Mouse (Mus musculus) stomach, embryonic 16.5 days (tissue): ENCODE data around the gene Pilrb2. TPM values are rescaled to one million over a fixed set of nuclear protein-coding genes. Genes with fewer than 3 reads are reported as not detected.
"Not testable (repeated sequence)": the region's sequence is repeated elsewhere in the genome, so short reads cannot be mapped to it uniquely, and the experiment has no call there.

Experiments used
- ATAC-seq: fragments of 200-750 bp; cut with Nextera tagmentation; 2 replicates; pipeline ENCODE4 v1.8.0; 2017; ENCODE audit warnings: moderate number of reproducible peaks, moderate TSS enrichment; ENCODE audit not compliant: insufficient read depth, low FRiP score
- H3K27ac ChIP-seq: fragments of 300-500 bp; sonication (generic); 2 replicates; pipeline ENCODE4 v1.5.1; 2014; ENCODE audit warnings: low read length
- H3K27me3 ChIP-seq: fragments of 300-500 bp; sonication (generic); 2 replicates; pipeline ENCODE4 v1.6.1; 2014; ENCODE audit warnings: low read length, control low read depth, mixed read lengths; ENCODE audit not compliant: control insufficient read depth, insufficient read depth
- H3K36me3 ChIP-seq: fragments of 300-500 bp; sonication (generic); 2 replicates; pipeline ENCODE4 v1.6.1; 2014; ENCODE audit warnings: low read length; ENCODE audit not compliant: control insufficient read depth, insufficient read depth
- H3K4me1 ChIP-seq: fragments of 300-500 bp; sonication (generic); 2 replicates; pipeline ENCODE4 v1.6.1; 2014; ENCODE audit warnings: low read length, control low read depth, mixed read lengths; ENCODE audit not compliant: control insufficient read depth, insufficient read depth
- H3K4me2 ChIP-seq: fragments of 300-500 bp; sonication (generic); 2 replicates; pipeline ENCODE4 v1.6.1; 2014; ENCODE audit warnings: low read depth, low read length, mixed read lengths
- H3K4me3 ChIP-seq: fragments of 300-500 bp; sonication (generic); replicated peaks from 2 replicates; pipeline ENCODE4 v1.5.1; 2014; ENCODE audit warnings: mild to moderate bottlenecking, low read length
- H3K9ac ChIP-seq: fragments of 300-500 bp; sonication (generic); 2 replicates; pipeline ENCODE4 v1.6.1; 2014; ENCODE audit warnings: low read length
- H3K9me3 ChIP-seq: fragments of 300-500 bp; sonication (generic); replicated peaks from 2 replicates; pipeline ENCODE4 v1.6.1; 2016; ENCODE audit warnings: low read length, control low read depth; ENCODE audit not compliant: control insufficient read depth
- whole genome bisulfite sequencing: fragments of 180-500 bp; shearing (Covaris S2); extraction: QIAGEN DNeasy Blood & Tissue Kit; methylation state at CpG from one replicate; pipeline ENCODE4 v1.1.7; 2014; 5-methylcytosine and 5-hydroxymethylcytosine counted together
- polyA plus RNA-seq: library from polyadenylated mRNA; unstranded; fragments of >200 nt; fragmentation: Nextera tagmentation; extraction: Ambion mirVana; gene quantifications from 2 replicates; pipeline ENCODE4 v1.2.1, GENCODE M21; 2015

Pilrb2 gene
- polyA plus RNA-seq, result 1.5 and 1.8 TPM in 2 replicates

DNA sequence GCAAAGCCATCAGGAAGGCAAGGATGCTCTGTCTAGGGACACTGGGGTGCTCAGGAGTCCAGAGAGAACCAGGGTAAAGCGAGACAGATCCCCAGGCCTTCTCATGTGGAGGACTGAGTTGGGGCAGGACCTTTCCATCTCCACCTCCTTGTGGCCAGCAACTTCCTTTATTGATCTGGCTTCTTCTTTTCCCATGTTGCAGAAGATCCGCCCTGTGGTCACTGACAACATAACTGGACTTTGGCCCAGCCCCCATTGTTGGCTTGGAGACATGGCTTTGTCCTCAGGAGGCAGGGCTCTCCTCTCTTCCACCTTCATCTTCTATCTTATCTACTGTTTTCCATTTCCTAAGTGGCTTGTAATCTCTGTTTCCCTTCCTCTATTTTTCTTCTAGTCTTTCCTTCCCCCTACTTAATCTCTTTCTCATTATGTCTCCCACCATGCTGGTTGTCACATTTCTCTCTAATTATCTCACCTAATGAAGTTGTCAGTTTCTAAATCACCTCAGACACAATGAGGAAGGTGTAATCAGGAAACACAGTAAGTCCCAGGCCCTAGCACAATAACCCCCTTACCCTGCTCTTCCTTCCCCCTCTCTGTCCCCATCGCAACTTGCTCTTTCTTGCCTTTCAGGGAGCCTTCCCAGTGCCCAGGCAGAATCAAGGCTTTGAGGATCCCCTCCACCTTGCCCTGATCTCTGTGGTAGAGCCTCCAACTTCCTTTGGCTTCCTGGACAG lies at the start of gene Pilrb2:
Gene Pilrb2, minus strand, starts transcription at position 172 of the 737 bp plus-strand sequence.
- H3K9ac ChIP-seq, H3K4me2 ChIP-seq, H3K27me3 ChIP-seq, H3K27ac ChIP-seq, H3K4me1 ChIP-seq, H3K36me3 ChIP-seq, H3K4me3 ChIP-seq, ATAC-seq, H3K9me3 ChIP-seq: not testable (repeated sequence)
- 57% methylated on average over 3 of the region's 3 CpGs for WGBS

DNA sequence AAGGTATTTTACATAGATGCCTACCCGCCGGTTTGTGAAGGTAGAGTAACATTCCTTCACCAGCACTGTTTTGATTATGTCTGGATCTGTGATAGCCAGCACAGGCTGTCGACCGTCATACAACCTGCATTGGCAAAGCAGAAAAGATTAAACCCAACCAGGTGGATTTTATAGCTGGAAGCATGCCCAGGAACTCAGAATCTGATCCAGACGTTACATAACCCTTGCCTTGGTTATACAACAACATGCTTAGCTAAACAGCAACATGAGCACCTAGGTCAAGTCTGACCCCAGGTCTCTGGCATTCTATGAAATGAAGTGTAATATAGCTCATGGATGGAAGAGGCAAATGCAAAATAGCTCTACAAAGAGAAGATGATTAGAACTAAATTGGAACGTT lies 43.9 kb upstream of the Pilrb2 start:
- WGBS, result 62% methylated on average over 6 of the region's 6 CpGs
- no peak overlapping the region for H3K4me2 ChIP-seq
- H3K4me1 ChIP-seq, result no peaks in the 10 kb centered on the region

DNA sequence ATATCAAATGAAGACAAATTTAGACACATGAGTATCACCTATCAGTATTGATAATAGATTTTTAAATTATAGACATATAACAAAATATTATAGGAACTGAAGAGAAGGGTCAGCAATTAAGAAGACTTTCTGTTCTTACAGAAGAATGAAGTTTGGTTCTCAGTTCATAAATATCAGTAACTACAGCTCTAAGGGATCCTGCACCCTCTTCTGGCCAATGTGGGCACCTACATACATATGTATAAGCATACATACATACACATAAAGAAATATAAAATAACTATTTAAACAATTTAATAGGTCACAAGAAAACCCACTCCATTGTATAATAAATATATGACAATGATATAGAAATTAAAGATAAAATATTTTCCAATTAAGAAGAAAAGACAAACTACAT lies 42.9 kb upstream of the Pilrb2 start:
- H3K9me3 ChIP-seq, result no peaks in the 10 kb centered on the region

More for the DNA sequence above, 43.9 kb upstream of the Pilrb2 start:
- Histone ChIP-seq H3K27ac (no peak overlapping the region), H3K9me3 (no peaks in the 10 kb centered on the region), H3K27me3 (no peaks in the 10 kb centered on the region), H3K36me3 (no peaks in the 10 kb centered on the region), H3K4me3 (no peak overlapping the region), H3K9ac (no peak overlapping the region)
- ATAC-seq, result no peak

DNA sequence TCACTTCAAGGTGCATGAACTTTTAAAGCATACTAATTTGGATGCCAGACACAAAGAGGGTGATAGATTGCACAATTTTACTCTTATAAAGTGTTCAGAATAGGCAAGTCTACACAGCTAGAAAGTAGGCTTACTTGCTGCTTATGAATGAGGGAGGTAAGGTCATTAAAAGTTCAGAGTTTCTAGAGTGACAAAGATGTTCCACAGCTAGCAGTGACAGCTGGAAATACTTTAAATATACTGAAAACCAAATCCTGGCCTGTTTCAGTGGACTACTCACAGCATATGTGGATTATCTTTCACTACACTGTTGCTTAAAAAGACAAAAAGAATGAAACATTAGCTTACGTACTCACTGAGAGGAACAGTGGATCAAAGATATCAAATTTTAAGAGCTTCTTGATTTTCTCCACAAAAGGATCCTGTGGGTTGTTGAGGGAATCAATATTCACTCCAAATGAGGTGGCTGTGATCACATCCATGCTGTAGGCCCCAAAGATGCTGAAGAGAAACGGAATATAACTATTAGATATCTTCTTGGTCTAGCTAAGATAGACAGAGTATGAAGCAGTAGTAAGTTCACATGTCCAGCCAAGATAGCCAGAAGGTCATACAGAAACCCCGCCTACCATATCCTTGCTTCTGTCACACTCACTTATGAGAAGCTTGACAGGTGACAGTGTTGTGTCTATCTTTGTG lies 38.1 kb upstream of the Pilrb2 start:
- H3K27ac ChIP-seq, result no peak overlapping the region
- H3K9me3 ChIP-seq, result no peaks in the 10 kb centered on the region
- no peak overlapping the region for H3K9ac ChIP-seq
- no peaks in the 10 kb centered on the region for H3K4me1 ChIP-seq
- H3K36me3 ChIP-seq, result no peaks in the 10 kb centered on the region
- H3K4me2 ChIP-seq, result no peak overlapping the region
- H3K27me3 ChIP-seq, result no peaks in the 10 kb centered on the region
- 75% methylated on average over 3 of the region's 3 CpGs for WGBS
- ATAC-seq, result no peak
- no peak overlapping the region for H3K4me3 ChIP-seq

More for the DNA sequence above, 42.9 kb upstream of the Pilrb2 start:
- Histone ChIP-seq H3K4me1 (no peaks in the 10 kb centered on the region), H3K36me3 (no peaks in the 10 kb centered on the region), H3K4me3 (no peak overlapping the region), H3K9ac (no peak overlapping the region), H3K4me2 (no peak overlapping the region), H3K27me3 (no peaks in the 10 kb centered on the region), H3K27ac (no peak overlapping the region)
- ATAC-seq, result no peak

DNA sequence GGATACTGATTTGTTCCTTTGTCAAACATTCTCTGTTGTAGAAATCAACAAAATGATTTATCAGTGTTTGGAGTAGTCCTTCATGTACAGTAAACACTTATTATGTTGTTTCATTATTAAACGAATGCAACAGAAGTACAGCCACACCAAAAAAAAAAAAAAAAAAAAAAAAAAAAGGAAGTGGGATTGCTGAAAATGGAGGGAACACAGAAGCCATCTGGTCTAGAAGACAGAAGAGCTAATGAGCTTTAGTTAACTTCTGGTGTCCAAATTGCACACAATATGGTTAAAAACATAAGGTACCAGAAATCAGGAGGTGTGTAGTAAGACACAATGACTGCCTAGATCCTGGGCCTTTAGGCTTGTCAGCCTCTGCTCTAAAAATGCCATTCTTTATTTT lies 26.2 kb upstream of the Pilrb2 start:
- Histone ChIP-seq H3K36me3 (no peaks in the 10 kb centered on the region), H3K4me3 (no peak overlapping the region), H3K4me2 (no peak overlapping the region), H3K9ac (no peak overlapping the region), H3K4me1 (no peaks in the 10 kb centered on the region), H3K27ac (no peak overlapping the region), H3K27me3 (no peaks in the 10 kb centered on the region), H3K9me3 (no peaks in the 10 kb centered on the region)
- WGBS, result 64% methylated on average over 1 of the region's 1 CpGs
- no peak for ATAC-seq

DNA sequence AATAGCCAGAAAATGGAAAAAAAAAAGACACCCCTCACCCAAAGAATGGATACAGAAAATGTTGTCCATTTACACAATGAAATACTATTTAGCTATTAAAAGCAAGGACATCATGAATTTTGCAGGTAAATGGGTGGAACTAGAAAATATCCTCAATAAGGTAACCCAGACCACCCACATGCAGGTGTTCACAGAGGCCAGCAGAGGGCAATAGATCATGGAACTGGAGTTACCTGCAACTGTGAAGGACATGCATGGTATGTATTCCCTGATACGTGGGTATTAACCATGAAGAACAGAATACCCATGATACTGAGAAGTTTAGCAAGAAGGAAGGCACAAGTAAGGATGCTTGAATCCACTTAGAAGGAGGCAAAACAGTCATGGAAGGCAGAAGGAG lies 21.3 kb upstream of the Pilrb2 start:
- Histone ChIP-seq H3K4me3 (no peak overlapping the region), H3K9me3 (no peaks in the 10 kb centered on the region), H3K36me3 (no peaks in the 10 kb centered on the region), H3K27me3 (no peaks in the 10 kb centered on the region), H3K4me2 (no peak overlapping the region), H3K9ac (no peak overlapping the region), H3K4me1 (no peaks in the 10 kb centered on the region), H3K27ac (no peak overlapping the region)
- no peak for ATAC-seq
- 48% methylated on average over 1 of the region's 1 CpGs for WGBS

DNA sequence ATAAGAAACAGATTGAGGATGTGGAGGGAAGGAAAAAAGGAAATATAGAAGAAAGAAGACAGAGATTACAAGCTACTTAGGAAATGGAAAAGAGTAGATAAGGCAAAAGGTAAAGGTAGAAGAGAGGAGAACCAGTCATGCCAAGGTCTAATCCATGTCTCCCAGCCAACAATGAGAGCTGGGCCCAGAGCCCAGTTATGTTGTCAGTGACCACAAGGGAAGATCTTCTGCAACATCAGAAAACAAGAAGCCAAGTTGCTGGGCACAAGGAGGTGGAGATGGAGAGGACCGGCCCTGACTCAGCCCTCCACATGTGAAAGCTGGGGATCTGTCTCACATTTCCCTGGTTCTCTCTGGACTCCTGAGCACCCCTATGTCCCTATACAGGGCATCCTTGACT lies 16.1 kb upstream of the Pilrb2 start:
- H3K4me3 ChIP-seq, result no peak overlapping the region
- H3K9ac ChIP-seq, result no peak overlapping the region
- no peak for ATAC-seq
- no peaks in the 10 kb centered on the region for H3K4me1 ChIP-seq
- no peaks in the 10 kb centered on the region for H3K27me3 ChIP-seq
- no peaks in the 10 kb centered on the region for H3K9me3 ChIP-seq
- no peak overlapping the region for H3K4me2 ChIP-seq
- 100% methylated on average over 1 of the region's 1 CpGs for WGBS
- no peaks in the 10 kb centered on the region for H3K36me3 ChIP-seq
- H3K27ac ChIP-seq, result no peak overlapping the region

DNA sequence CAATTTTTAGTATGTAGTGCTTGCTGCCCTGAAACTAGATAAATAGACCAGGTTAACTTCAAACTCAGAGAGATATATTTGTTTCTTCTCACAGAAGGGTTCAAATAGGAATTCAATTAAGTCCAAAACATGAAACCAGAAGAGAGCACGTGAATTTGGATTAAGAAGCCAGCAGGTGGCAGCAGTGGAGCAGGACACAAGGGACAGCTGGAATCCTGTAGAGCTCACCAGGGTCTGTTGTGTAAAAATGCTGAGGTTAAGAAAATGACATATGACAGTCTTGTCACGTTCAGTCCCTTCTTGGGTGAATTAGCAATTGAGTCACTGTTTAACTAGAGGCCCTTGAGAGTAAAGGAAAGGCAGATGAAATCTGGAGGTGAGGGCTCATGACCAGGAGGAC lies 14.3 kb upstream of the Pilrb2 start:
- WGBS, result 2% methylated on average over 2 of the region's 2 CpGs
- H3K4me3 ChIP-seq, result no peak overlapping the region
- no peaks in the 10 kb centered on the region for H3K4me1 ChIP-seq
- H3K27ac ChIP-seq, result no peak overlapping the region
- H3K9ac ChIP-seq, result no peak overlapping the region
- no peaks in the 10 kb centered on the region for H3K27me3 ChIP-seq
- ATAC-seq, result no peak
- no peak overlapping the region for H3K4me2 ChIP-seq
- no peaks in the 10 kb centered on the region for H3K9me3 ChIP-seq
- no peaks in the 10 kb centered on the region for H3K36me3 ChIP-seq

DNA sequence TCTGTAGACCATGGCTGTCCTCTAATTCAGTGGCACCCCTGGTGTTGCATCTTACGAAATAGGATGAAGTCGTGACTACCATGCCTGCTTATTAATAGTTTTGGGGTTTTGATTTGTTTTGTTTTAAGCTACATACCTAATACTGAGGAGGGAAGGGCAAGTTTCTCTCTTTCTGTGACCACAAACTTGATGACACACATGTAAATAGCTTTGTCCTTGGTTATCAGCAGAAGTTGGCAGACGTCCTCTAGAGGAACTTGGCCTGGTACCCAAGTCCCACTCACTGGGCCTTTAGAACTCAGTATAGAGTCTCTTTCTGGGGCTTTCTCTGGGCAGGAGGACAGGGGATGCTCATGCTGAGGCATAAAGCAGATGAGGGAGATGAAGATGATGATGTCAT lies 11.7 kb upstream of the Pilrb2 start:
- no peak overlapping the region for H3K4me2 ChIP-seq
- 73% methylated on average over 3 of the region's 3 CpGs for WGBS
- no peaks in the 10 kb centered on the region for H3K9me3 ChIP-seq
- no peak overlapping the region for H3K9ac ChIP-seq
- no peaks in the 10 kb centered on the region for H3K27me3 ChIP-seq
- no peaks in the 10 kb centered on the region for H3K4me1 ChIP-seq
- no peak for ATAC-seq
- H3K27ac ChIP-seq, result no peak overlapping the region
- H3K4me3 ChIP-seq, result no peak overlapping the region
- no peaks in the 10 kb centered on the region for H3K36me3 ChIP-seq
